Mouse (Mus musculus) olfactory bulb, adult 2 months (tissue): ENCODE measurements around the gene Inip.

Experiments
- CTCF ChIP-seq: fragments of 200-500 bp; IDR thresholded peaks from 2 replicates; pipeline ENCODE4 v1.5.1; 2012; ENCODE audit warnings: low read depth, mild to moderate bottlenecking, low read length, moderate library complexity; ENCODE audit not compliant: insufficient read depth
- POLR2A ChIP-seq: fragments of 200-500 bp; IDR thresholded peaks from 2 replicates; pipeline ENCODE4 v1.6.1; 2012; ENCODE audit warnings: mild to moderate bottlenecking, low read depth, low read length, moderate library complexity; ENCODE audit not compliant: insufficient read depth

GRCm38 (mm10) chr4:59819054-59819472, 17.7 kb upstream of the Inip start:
- no peak for TF ChIP-seq CTCF
- TF ChIP-seq POLR2A = no peak
